Mouse (Mus musculus) testis, adult 2 months (tissue): ENCODE measurements around the gene Phactr4. TPM values are rescaled to one million over a fixed set of nuclear protein-coding genes. Genes with fewer than 3 reads are reported as not detected.

Source experiments
- H3K27ac ChIP-seq: fragments of 200-500 bp; 2 replicates; pipeline ENCODE4 v1.5.1; 2012; ENCODE audit warnings: low read depth, low read length; ENCODE audit not compliant: control insufficient read depth, insufficient read depth
- H3K27me3 ChIP-seq: fragments of 200-500 bp; 2 replicates; pipeline ENCODE4 v1.6.1; 2012; ENCODE audit warnings: mild to moderate bottlenecking, low read length, moderate library complexity; ENCODE audit not compliant: control insufficient read depth, insufficient read depth
- H3K36me3 ChIP-seq: fragments of 200-500 bp; 2 replicates; pipeline ENCODE4 v1.6.1; 2012; ENCODE audit warnings: mild to moderate bottlenecking, low read length; ENCODE audit not compliant: control insufficient read depth, insufficient read depth
- H3K4me1 ChIP-seq: fragments of 200-500 bp; 2 replicates; pipeline ENCODE4 v1.6.1; 2012; ENCODE audit warnings: low read length; ENCODE audit not compliant: control insufficient read depth, insufficient read depth
- H3K4me3 ChIP-seq: fragments of 200-500 bp; 2 replicates; pipeline ENCODE4 v1.5.1; 2012; ENCODE audit warnings: low read depth, mild to moderate bottlenecking, low read length, moderate library complexity, mixed read lengths; ENCODE audit not compliant: control insufficient read depth
- CTCF ChIP-seq: fragments of 200-500 bp; IDR thresholded peaks from 2 replicates; pipeline ENCODE4 v1.5.1; 2012; ENCODE audit warnings: low read depth, mild to moderate bottlenecking, inconsistent platforms, low read length, moderate library complexity; ENCODE audit not compliant: control insufficient read depth, insufficient read depth, insufficient replicate concordance
- POLR2A ChIP-seq: fragments of 200-500 bp; IDR thresholded peaks from 2 replicates; pipeline ENCODE4 v1.6.1; 2012; ENCODE audit warnings: low read depth, mild to moderate bottlenecking, inconsistent platforms, low read length, moderate library complexity; ENCODE audit not compliant: control insufficient read depth
- polyA plus RNA-seq: library from polyadenylated mRNA; depleted of rRNA; stranded (reverse); fragments of >200 nt; gene quantifications from 2 replicates; pipeline ENCODE4 v1.2.3, GENCODE M21; 2012

Phactr4 gene
- polyA plus RNA-seq, 1 experiment = 8.5 TPM

DNA sequence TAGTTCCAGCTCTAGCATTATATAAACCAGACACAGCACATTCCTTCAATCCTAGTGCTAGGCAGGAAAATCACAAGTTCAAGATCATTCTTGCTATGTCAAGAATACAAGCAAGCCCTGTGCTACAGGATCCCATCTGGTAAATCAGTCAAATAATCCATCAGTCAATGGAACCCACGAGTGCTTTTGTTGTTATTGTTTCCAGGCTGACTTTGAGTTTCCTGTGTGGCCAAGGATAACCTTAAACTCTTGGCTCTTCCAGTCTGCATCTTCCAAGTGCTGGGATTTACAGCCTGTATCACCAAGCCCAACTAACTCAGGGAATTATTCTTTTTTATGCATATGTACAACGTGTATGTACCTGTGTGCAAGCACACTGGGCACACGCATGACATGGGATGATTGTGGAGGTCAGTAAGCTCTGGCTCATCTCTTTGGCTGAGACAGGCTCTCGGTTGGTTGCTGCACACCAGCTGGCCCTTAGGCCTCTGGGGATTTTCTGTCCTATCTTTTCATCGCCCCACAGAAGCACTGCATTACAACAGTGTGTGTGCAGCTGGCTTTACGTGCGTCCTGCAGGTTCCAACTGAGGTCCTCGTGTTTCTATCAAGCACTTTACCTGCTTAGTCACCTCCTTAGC is 36.4 kb downstream of the Phactr4 start:
- H3K4me3 ChIP-seq = no peak overlapping the region
- H3K4me1 ChIP-seq = no peaks in the 10 kb centered on the region
- TF ChIP-seq CTCF = no peak
- TF ChIP-seq POLR2A = no peak
- H3K27ac ChIP-seq = no peak overlapping the region
- H3K36me3 ChIP-seq = no peaks in the 10 kb centered on the region; the same call in 1 of the 2 replicates
- no peaks in the 10 kb centered on the region for H3K27me3 ChIP-seq

DNA sequence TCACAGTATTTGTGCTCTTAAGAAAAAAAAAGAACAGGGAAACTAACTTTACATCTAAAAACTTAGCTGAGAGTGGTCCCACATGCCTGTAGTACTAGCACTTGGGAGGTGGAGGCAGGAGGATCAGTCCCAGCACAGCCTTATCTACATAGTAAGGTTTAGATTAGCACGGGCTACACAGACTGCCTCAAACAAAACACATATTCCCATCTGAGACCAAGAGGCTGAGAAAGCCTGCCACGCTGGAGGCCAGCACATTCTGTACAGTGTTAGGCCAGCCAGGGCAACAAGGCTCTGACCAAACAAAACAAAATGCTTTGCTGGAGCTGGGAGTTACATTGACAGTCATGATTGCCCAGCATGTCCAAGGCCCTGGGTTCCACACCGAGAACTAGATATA is 38.8 kb downstream of the Phactr4 start:
- H3K4me3 ChIP-seq = no peak overlapping the region
- H3K4me1 ChIP-seq = no peaks in the 10 kb centered on the region
- no peak overlapping the region; the same call in 1 of the 2 replicates for H3K27ac ChIP-seq
- H3K36me3 ChIP-seq = no peaks in the 10 kb centered on the region; the same call in 1 of the 2 replicates
- no peak for TF ChIP-seq POLR2A
- no peaks in the 10 kb centered on the region for H3K27me3 ChIP-seq

DNA sequence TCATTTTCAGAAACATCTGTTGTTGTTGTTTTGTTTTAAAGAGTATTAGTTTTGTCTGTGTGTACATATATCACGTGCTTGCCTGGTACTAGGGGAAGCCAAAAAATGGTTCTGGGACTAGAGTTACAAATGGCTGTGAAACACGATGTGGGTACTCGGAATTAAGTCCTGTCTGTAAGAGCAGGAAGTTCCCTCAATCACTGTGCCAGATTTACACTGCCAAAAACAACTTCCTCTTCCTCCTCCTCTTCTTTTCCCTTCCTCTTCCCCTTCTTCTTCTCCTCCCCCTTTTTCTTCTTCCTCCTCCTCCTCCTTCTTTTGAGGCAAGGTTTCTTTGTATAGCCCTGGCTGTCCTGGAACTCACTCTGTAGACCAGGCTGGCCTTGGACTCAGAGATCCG is 40.0 kb downstream of the Phactr4 start:
- peaks cover under 1% of the 10 kb centered on the region; the same call in 1 of the 2 replicates for H3K36me3 ChIP-seq
- H3K4me1 ChIP-seq = no peaks in the 10 kb centered on the region
- no peaks in the 10 kb centered on the region for H3K27me3 ChIP-seq
- no peak overlapping the region for H3K4me3 ChIP-seq
- H3K27ac ChIP-seq = no peak overlapping the region
- TF ChIP-seq POLR2A (no peak), CTCF (no peak)

DNA sequence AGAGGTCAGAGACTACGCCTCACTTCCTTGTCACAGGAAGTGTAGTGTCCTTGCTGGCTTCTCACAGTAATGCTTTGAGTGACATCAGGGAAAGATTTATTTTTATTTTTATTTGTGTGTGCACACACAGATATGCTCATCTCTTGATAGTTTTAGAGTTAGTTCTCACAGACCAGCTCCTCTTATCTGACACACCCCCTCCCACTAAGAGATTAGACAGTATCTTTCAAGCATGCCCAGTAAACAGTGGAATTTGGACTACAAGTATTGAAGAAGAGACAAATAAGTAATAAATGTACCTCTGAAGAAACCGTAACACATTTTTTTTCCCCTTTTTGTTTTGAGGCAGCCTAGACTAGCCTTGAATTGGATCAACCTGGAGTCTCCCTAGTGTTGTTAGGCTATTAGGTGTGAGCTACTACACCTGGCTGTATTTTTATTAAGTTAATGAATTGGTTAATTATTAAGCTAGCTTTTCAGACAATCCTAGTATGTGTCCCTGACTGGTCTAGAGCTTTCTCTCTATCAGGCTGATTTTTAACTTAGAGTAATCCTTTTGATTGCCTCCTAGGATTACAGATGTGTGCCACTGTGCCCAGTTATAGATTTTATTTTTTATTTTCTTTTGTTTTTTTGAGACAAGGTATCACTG is 41.2 kb downstream of the Phactr4 start:
- H3K36me3 ChIP-seq = peaks cover 3% of the 10 kb centered on the region; the same call in 1 of the 2 replicates
- TF ChIP-seq CTCF (no peak), POLR2A (no peak)
- H3K27ac ChIP-seq = no peak overlapping the region
- H3K27me3 ChIP-seq = no peaks in the 10 kb centered on the region
- H3K4me1 ChIP-seq = no peaks in the 10 kb centered on the region
- no peak overlapping the region for H3K4me3 ChIP-seq

GRCm38 (mm10) chr4:132373820-132374219 is 48.5 kb downstream of the Phactr4 start:
- Histone ChIP-seq H3K36me3 (peaks cover 7% of the 10 kb centered on the region), H3K27me3 (no peaks in the 10 kb centered on the region), H3K4me3 (no peak overlapping the region), H3K4me1 (no peaks in the 10 kb centered on the region), H3K27ac (no peak overlapping the region)
- TF ChIP-seq CTCF = no peak
- TF ChIP-seq POLR2A = no peak

- Histone ChIP-seq H3K36me3 (peaks cover 5% of the 10 kb centered on the region), H3K4me1 (no peaks in the 10 kb centered on the region), H3K27ac (no peak overlapping the region), H3K4me3 (no peak overlapping the region), H3K27me3 (no peaks in the 10 kb centered on the region)
- TF ChIP-seq POLR2A (no peak), CTCF (no peak)
Measured at GRCm38 (mm10) chr4:132369953-132370750, 52.1 kb downstream of the Phactr4 start.
